Comparison of ENCODE assay signal across 8 mouse cellular contexts in the genomic region with DNA sequence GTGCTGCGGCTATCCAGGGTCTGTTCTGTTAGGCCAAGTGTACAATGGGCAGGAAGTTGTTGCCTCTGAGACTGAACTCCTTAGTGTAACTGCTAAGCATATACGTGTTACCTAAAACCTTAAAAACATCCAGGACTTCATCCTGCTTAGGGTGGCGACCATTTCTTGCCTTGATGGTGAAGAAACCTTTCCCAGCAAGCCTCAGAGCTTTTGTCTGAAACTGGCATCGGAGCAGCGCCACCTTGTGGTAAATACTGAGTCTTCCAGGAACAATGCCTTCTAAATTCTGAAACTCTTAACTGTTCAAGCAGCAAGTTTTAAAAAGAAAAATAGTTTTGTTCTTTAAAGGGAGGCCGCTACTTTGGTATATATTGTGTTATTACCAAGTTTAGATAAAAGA.
DNase-seq lines count a peak whose midpoint lies in the region; ATAC-seq and TF ChIP-seq lines count a peak whose summit lies in the region.

No protein-coding gene starts in this region.

- ATAC-seq in activated CD4-positive, CD25-positive, alpha-beta regulatory T cell, adult 4 months, result no peak

- TF ChIP-seq POLR2A in cortical plate, adult 2 months (IDR thresholded peaks at IDR 0.05; ENCODE audit: extremely low read depth, insufficient read depth, low read length), result no peak

- peak; percentile 54 for DNase-seq in right cerebral cortex, adult 18-20 months
- no peak for DNase-seq in right cerebral cortex, postnatal 36 days (ENCODE audit: low spot score in 2 of 2)
- DNase-seq in ZHBTc4 (ENCODE audit: low read depth, low spot score), result peak; percentile 78
- DNase-seq in heart, postnatal 14 days, result peak; percentile 61 to 79
- peak; percentile 63 for DNase-seq in left cerebral cortex, postnatal 4 days
- peak; percentile 67 for DNase-seq in neural tube, embryonic 10.5 days (ENCODE audit: extremely low spot score, low spot score)

- no peak overlapping the region for H3K27ac ChIP-seq in cortical plate, adult 2 months (ENCODE audit: insufficient read depth, low read length)

- H3K4me3 ChIP-seq in cortical plate, adult 2 months (ENCODE audit: insufficient read depth, low read length), result no peak overlapping the region

- intact Hi-C loops in heart, postnatal 14 days (cut with DNase I), result loop anchor here (1.0 to 5.0 kb wide), 3 partner anchors 133 to 223 kb away; partner anchors contain the start of gene Tanc1
- intact Hi-C loops in left cerebral cortex, postnatal 4 days (cut with DNase I), result loop anchor here (5.0 kb wide), 1 partner anchor 203 kb away; no protein-coding TSS in a partner anchor

- TF ChIP-seq CTCF in cortical plate, adult 2 months (IDR thresholded peaks at IDR 0.05; ENCODE audit: extremely low read depth, insufficient read depth, low read length), result peak; percentile 65

- no peaks in the 10 kb centered on the region for H3K4me1 ChIP-seq in cortical plate, adult 2 months (ENCODE audit: control insufficient read depth, insufficient read depth, low read length)

Comparison
In these comparisons a context has a peak if more than half of its experiments do, and no peak if none do; other contexts are left out.
1. DNase-seq: peak in right cerebral cortex, adult 18-20 months (single experiment), ZHBTc4 (single experiment), heart, postnatal 14 days (2 of 2), left cerebral cortex, postnatal 4 days (single experiment) and neural tube, embryonic 10.5 days (single experiment); none in right cerebral cortex, postnatal 36 days (0 of 2).